Mouse (Mus musculus) layer of hippocampus, adult 6 months (tissue): ENCODE results near the gene Adora2a. TPM values are rescaled to one million over a fixed set of nuclear protein-coding genes. Genes with fewer than 3 reads are reported as not detected.

ENCODE experiments used
- long read RNA-seq, 2 experiments: library from polyadenylated mRNA; unstranded; transcript quantifications; one replicate each; pipeline ENCODE4 v2.0.0; 2019 to 2020
- polyA plus RNA-seq: library from polyadenylated mRNA; unstranded; fragments of <200 nt; fragmentation: Nextera tagmentation; gene quantifications from 2 replicates; pipeline ENCODE4 v1.2.3, GENCODE M21; 2021

Gene Adora2a
- polyA plus RNA-seq: 2.0 and 2.5 TPM in 2 replicates
- long read RNA-seq, experiment 1, partial matches to known transcripts: 0 of 1 reads
- long read RNA-seq, experiment 1, other reads (novel, unspliced or antisense): 1 of 1 reads
- long read RNA-seq, experiment 2, partial matches to known transcripts: 1 of 6 reads
- long read RNA-seq, experiment 2, other reads (novel, unspliced or antisense): 3 of 6 reads

GRCm38 (mm10) chr10:75316872-75316907 lies at the start of gene Adora2a:
Gene Adora2a (plus strand): TSS chr10:75316877.

Other genes with a start within 250 kb of the Adora2a start
- 13.0 and 13.5 TPM in 2 replicates for gene Specc1l, start 104.8 kb upstream of the Adora2a start, polyA plus RNA-seq
- gene Upb1, start 84.2 kb downstream of the Adora2a start, polyA plus RNA-seq: 0.08 and 0.63 TPM in 2 replicates
- 84.9 and 85.0 TPM in 2 replicates for gene Snrpd3, start 200.7 kb downstream of the Adora2a start, polyA plus RNA-seq
- gene Gucd1, start 201.1 kb downstream of the Adora2a start, polyA plus RNA-seq: 6.4 and 6.5 TPM in 2 replicates
- gene Lrrc75b, start 243.5 kb downstream of the Adora2a start, polyA plus RNA-seq: 1.3 and 1.7 TPM in 2 replicates
- 2.2 and 2.7 TPM in 2 replicates for gene Ggt1, start 244.7 kb downstream of the Adora2a start, polyA plus RNA-seq